Mouse (Mus musculus) heart, embryonic 12.5 days (tissue): ENCODE results near the gene Arhgef28. TPM values are rescaled to one million over a fixed set of nuclear protein-coding genes. Genes with fewer than 3 reads are reported as not detected.

Experiments
- ATAC-seq: fragments of 200-750 bp; cut with Nextera tagmentation; 2 replicates; pipeline ENCODE4 v1.8.0; 2017; ENCODE audit warnings: moderate TSS enrichment, moderate library complexity; ENCODE audit not compliant: insufficient number of reproducible peaks, low FRiP score
- H3K27ac ChIP-seq: fragments of 300-500 bp; sonication (generic); 2 replicates; pipeline ENCODE4 v1.5.1; 2016; ENCODE audit warnings: mild to moderate bottlenecking, moderate library complexity; ENCODE audit not compliant: poor library complexity, severe bottlenecking
- H3K27me3 ChIP-seq: fragments of 300-500 bp; sonication (generic); replicated peaks from 2 replicates; pipeline ENCODE4 v1.6.1; 2016; ENCODE audit warnings: mild to moderate bottlenecking, moderate library complexity
- H3K36me3 ChIP-seq: fragments of 300-500 bp; sonication (generic); 2 replicates; pipeline ENCODE4 v1.6.1; 2016; ENCODE audit warnings: mild to moderate bottlenecking, moderate library complexity
- H3K4me1 ChIP-seq: fragments of 300-500 bp; sonication (generic); replicated peaks from 2 replicates; pipeline ENCODE4 v1.6.1; 2016; ENCODE audit warnings: mild to moderate bottlenecking
- H3K4me2 ChIP-seq: fragments of 300-500 bp; sonication (generic); 2 replicates; pipeline ENCODE4 v1.6.1; 2016; ENCODE audit warnings: mild to moderate bottlenecking, moderate library complexity
- H3K4me3 ChIP-seq: fragments of 300-500 bp; sonication (generic); 2 replicates; pipeline ENCODE4 v1.5.1; 2016; ENCODE audit warnings: mild to moderate bottlenecking
- H3K9ac ChIP-seq: fragments of 300-500 bp; sonication (generic); 2 replicates; pipeline ENCODE4 v1.6.1; 2016; ENCODE audit warnings: mild to moderate bottlenecking, moderate library complexity
- H3K9me3 ChIP-seq: fragments of 300-500 bp; sonication (generic); replicated peaks from 2 replicates; pipeline ENCODE4 v1.6.1; 2016; ENCODE audit warnings: mild to moderate bottlenecking, moderate library complexity
- WGBS: fragments of 180-500 bp; shearing (Covaris S2); methylation state at CpG from one replicate; pipeline ENCODE4 v1.1.7; 2016; 5-methylcytosine and 5-hydroxymethylcytosine counted together
- polyA plus RNA-seq: library from polyadenylated mRNA; unstranded; fragments of >200 nt; fragmentation: Nextera tagmentation; extraction: Ambion mirVana; gene quantifications from 2 replicates; pipeline ENCODE4 v1.2.1, GENCODE M21; 2016

Gene Arhgef28
- polyA plus RNA-seq, 1 experiment from 2014 or later: 13.4 TPM

DNA sequence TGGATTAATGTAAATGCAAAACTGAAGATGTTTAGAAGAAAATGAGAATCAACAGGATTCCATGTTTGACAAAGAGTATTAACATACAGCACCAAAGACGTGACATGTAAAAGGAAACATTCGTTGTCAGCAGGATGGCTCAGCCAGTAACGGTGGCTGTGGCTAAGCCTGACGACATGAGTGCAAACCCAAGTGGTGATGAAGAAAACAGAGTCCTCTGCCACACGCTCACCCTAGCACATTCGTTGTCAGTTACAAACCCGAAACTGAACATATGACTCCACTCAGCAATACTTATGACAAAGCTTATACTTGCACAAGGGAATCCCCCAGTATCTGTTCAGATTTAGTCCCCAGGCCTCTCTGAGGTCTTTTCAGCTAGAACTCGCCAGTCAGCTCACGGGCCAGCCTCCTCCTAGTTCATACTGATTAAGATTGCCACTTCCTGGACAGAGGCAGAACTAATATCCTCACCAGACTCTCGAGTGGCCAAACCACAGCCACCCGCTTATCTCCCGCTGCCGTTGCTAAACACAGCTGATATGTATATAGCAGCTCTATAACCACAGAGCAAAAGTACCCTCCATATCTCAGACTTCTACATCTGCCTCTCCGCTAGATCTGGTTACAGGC is 82.0 kb downstream of the Arhgef28 start:
- 0 out of 2 replicates have a peak overlapping the region, but pooled peaks have one; percentile 7 for H3K4me3 ChIP-seq
- ATAC-seq: no peak
- H3K27me3 ChIP-seq: no peaks in the 10 kb centered on the region
- peaks cover 30% of the 10 kb centered on the region for H3K4me1 ChIP-seq
- peak overlapping the region; percentile 75 for H3K27ac ChIP-seq
- WGBS: 22% methylated on average over 14 of the region's 14 CpGs
- peak overlapping the region; percentile 13; the same call in 1 of the 2 replicates for H3K9ac ChIP-seq
- H3K9me3 ChIP-seq: no peaks in the 10 kb centered on the region
- no peaks in the 10 kb centered on the region for H3K36me3 ChIP-seq
- H3K4me2 ChIP-seq: peak overlapping the region; percentile 59

GRCm38 (mm10) chr13:98122766-98123165 is 83.5 kb downstream of the Arhgef28 start:
- Histone ChIP-seq H3K9ac (no peak overlapping the region), H3K36me3 (no peaks in the 10 kb centered on the region), H3K9me3 (no peaks in the 10 kb centered on the region), H3K4me2 (no peak overlapping the region), H3K4me3 (no peak overlapping the region), H3K27me3 (no peaks in the 10 kb centered on the region), H3K27ac (no peak overlapping the region), H3K4me1 (peaks cover 37% of the 10 kb centered on the region)
- WGBS: 67% methylated on average over 4 of the region's 4 CpGs
- ATAC-seq: no peak

DNA sequence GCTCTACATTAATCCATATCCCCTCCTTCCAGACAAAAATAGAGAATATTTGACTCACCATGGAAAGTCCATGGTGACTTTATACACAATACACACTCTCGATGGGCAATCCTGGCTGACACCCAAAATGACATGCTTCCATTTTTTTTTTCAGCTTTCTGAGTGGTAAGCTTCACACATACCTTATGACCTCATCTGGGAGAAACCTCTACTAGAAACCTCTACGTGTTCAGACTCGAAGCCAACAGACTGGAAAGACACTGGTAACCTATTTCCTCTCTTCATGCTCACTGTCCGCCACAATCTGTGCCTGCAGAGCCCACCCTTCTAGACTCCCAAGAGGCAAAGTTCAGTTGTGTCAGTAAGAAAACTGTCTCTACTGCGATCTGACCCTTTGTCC is 84.2 kb downstream of the Arhgef28 start:
- Histone ChIP-seq H3K4me3 (no peak overlapping the region), H3K27ac (no peak overlapping the region), H3K36me3 (no peaks in the 10 kb centered on the region), H3K4me2 (no peak overlapping the region), H3K9me3 (no peaks in the 10 kb centered on the region), H3K9ac (no peak overlapping the region), H3K27me3 (no peaks in the 10 kb centered on the region), H3K4me1 (peaks cover 41% of the 10 kb centered on the region)
- ATAC-seq: no peak
- WGBS: 70% methylated on average over 5 of the region's 5 CpGs

GRCm38 (mm10) chr13:98121124-98121470 is 85.1 kb downstream of the Arhgef28 start:
- no peaks in the 10 kb centered on the region for H3K27me3 ChIP-seq
- peaks cover 37% of the 10 kb centered on the region for H3K4me1 ChIP-seq
- H3K4me3 ChIP-seq: no peak overlapping the region
- H3K9me3 ChIP-seq: no peaks in the 10 kb centered on the region
- WGBS: 83% methylated on average over 4 of the region's 4 CpGs
- H3K4me2 ChIP-seq: no peak overlapping the region
- no peak for ATAC-seq
- H3K9ac ChIP-seq: no peak overlapping the region
- no peak overlapping the region for H3K27ac ChIP-seq
- H3K36me3 ChIP-seq: no peaks in the 10 kb centered on the region

DNA sequence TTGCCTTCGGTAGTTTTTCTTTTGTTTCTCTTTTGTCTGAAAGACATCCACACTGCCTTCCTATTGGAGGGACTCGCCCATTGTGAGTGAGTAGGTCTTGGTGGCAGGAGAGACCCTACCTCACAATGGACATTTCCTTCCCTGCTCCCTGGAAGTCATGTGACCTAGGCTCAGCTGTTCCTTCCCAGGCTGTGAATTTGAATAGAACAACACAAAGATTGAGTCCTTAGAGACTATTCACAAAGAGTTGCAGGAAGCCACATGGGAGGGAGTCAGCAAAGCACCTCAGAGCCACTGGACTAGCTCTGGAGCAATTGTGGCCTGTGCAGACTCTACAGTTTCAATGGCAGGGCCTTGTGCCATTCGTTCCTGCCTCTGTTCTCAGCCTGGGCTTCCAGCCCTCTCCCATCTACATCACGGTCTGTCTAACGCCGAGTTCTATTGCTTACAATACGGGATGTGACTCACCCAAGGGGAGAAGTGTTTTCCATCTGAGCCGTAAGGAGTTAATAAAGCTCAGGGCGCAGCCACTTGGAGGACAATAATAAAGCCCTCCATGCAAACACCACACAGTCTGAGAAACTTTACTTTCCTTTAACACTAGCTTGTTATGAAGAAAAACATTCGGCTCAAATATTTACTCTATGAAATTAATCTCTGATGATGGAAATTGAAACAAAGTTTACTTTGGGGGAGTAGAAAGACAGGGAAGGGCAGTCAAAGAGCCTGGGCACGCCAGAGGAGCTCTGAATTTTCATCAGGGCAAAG is 85.7 kb downstream of the Arhgef28 start:
- no peak overlapping the region for H3K27ac ChIP-seq
- peaks cover 35% of the 10 kb centered on the region for H3K4me1 ChIP-seq
- no peak overlapping the region for H3K4me2 ChIP-seq
- 72% methylated on average over 11 of the region's 11 CpGs for WGBS
- H3K36me3 ChIP-seq: no peaks in the 10 kb centered on the region
- H3K27me3 ChIP-seq: no peaks in the 10 kb centered on the region
- ATAC-seq: no peak
- no peaks in the 10 kb centered on the region for H3K9me3 ChIP-seq
- H3K4me3 ChIP-seq: no peak overlapping the region
- no peak overlapping the region for H3K9ac ChIP-seq

GRCm38 (mm10) chr13:98118291-98118690 is 87.9 kb downstream of the Arhgef28 start:
- Histone ChIP-seq H3K4me1 (peaks cover 21% of the 10 kb centered on the region), H3K27me3 (no peaks in the 10 kb centered on the region), H3K4me2 (no peak overlapping the region), H3K27ac (peak overlapping the region; percentile 48; the same call in 1 of the 2 replicates), H3K36me3 (no peaks in the 10 kb centered on the region), H3K4me3 (no peak overlapping the region), H3K9ac (no peak overlapping the region), H3K9me3 (no peaks in the 10 kb centered on the region)
- WGBS: 43% methylated on average over 4 of the region's 4 CpGs
- no peak for ATAC-seq

GRCm38 (mm10) chr13:98117566-98118254 is 88.5 kb downstream of the Arhgef28 start:
- no peak overlapping the region for H3K4me3 ChIP-seq
- H3K27me3 ChIP-seq: no peaks in the 10 kb centered on the region
- H3K4me2 ChIP-seq: no peak overlapping the region
- H3K36me3 ChIP-seq: no peaks in the 10 kb centered on the region
- H3K27ac ChIP-seq: peak overlapping the region; percentile 48; the same call in 1 of the 2 replicates
- no peaks in the 10 kb centered on the region for H3K9me3 ChIP-seq
- no peak for ATAC-seq
- WGBS: 61% methylated on average over 7 of the region's 7 CpGs
- no peak overlapping the region for H3K9ac ChIP-seq
- peaks cover 21% of the 10 kb centered on the region for H3K4me1 ChIP-seq

DNA sequence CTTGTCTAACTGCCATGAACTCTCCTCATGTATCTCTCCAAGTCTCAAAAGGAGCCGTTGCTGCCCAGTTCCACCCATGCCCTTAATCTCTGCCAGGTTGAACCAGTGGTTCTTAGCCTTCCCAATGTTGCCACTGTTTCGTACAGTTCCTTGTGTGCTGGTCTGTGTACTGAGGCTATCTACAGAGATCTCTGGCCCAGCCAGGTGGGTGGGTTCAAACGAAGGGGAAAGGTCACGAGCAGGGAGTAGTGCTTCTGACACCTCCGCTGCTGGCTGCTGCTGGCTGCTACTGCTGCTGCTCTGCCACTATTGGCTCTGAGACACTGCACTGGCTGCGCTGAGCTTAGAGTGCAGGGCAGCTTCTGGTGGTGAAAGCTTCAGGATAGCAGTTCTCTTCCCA is 90.6 kb downstream of the Arhgef28 start:
- no peak overlapping the region for H3K9ac ChIP-seq
- H3K4me1 ChIP-seq: peaks cover 18% of the 10 kb centered on the region
- no peak overlapping the region for H3K4me3 ChIP-seq
- H3K27me3 ChIP-seq: no peaks in the 10 kb centered on the region
- no peaks in the 10 kb centered on the region for H3K9me3 ChIP-seq
- WGBS: 54% methylated on average over 6 of the region's 6 CpGs
- no peak overlapping the region for H3K27ac ChIP-seq
- H3K36me3 ChIP-seq: no peaks in the 10 kb centered on the region
- ATAC-seq: 0 out of 2 replicates have a peak, but pooled peaks have one; percentile 33
- H3K4me2 ChIP-seq: no peak overlapping the region

GRCm38 (mm10) chr13:98115051-98115450 is 91.2 kb downstream of the Arhgef28 start:
- no peak overlapping the region for H3K27ac ChIP-seq
- WGBS: 73% methylated on average over 4 of the region's 4 CpGs
- H3K9me3 ChIP-seq: no peaks in the 10 kb centered on the region
- peaks cover 18% of the 10 kb centered on the region for H3K4me1 ChIP-seq
- no peak for ATAC-seq
- no peaks in the 10 kb centered on the region for H3K27me3 ChIP-seq
- H3K4me3 ChIP-seq: no peak overlapping the region
- H3K36me3 ChIP-seq: no peaks in the 10 kb centered on the region
- no peak overlapping the region for H3K9ac ChIP-seq
- no peak overlapping the region for H3K4me2 ChIP-seq

DNA sequence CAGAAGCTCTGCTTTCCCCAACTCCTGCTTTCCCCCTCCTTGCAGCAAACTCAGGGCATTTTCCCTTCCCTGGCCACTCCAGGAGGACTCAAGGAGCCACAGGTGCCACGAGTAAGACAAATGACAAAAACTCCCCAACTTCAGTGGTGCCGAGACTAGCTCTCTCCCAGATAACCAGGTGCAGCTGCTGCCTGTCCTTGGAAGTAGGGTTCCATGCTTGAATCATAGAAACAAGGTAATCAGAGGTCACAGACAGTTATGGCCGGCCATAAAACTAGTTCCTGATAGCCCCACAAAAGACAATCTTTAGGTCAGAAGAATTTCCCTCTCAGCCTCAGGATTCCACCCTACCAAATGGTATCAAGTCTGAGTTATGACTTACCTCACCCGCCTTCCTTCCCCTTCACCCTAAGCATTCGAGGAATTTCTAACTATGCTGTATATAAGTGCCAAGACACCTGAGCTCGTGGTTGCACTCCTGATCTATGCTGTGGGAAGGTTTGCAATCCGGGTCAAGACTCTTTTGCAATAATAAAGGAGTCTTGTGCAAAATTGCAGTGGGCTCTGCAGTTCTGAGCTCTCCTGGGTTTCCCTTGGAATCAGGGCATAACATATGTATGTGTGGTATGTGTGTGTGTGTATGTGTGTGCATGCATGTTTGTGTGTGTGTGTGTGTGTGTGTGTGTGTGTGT is 93.3 kb downstream of the Arhgef28 start:
- H3K27ac ChIP-seq: no peak overlapping the region
- no peak overlapping the region for H3K4me3 ChIP-seq
- ATAC-seq: no peak
- H3K4me2 ChIP-seq: no peak overlapping the region
- peaks cover 10% of the 10 kb centered on the region for H3K4me1 ChIP-seq
- no peaks in the 10 kb centered on the region for H3K9me3 ChIP-seq
- H3K36me3 ChIP-seq: no peaks in the 10 kb centered on the region
- no peak overlapping the region for H3K9ac ChIP-seq
- no peaks in the 10 kb centered on the region for H3K27me3 ChIP-seq
- 56% methylated on average over 7 of the region's 7 CpGs for WGBS

DNA sequence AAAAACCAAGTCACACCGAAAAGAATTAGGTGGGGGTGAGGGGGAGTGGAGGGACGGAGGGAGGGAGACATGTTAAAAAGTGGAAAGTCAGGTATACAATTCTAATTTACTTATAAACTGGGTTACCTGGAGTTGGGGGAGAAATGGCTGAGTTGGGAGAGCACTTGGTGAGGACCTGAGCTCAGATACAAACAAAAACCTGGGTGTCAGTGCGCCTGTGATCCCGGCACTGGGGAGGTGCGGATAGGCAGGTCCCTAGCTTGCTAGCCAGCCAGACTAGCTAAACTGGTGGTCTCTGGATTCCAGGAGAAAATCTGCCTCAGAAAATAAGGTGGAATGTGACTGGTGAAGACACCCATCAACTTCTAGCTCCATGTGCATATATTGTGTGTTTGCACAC is 94.7 kb downstream of the Arhgef28 start:
- Histone ChIP-seq H3K4me1 (peaks cover 6% of the 10 kb centered on the region; the same call in 1 of the 2 replicates), H3K27ac (no peak overlapping the region), H3K27me3 (no peaks in the 10 kb centered on the region), H3K4me2 (no peak overlapping the region), H3K9me3 (no peaks in the 10 kb centered on the region), H3K4me3 (no peak overlapping the region), H3K9ac (no peak overlapping the region), H3K36me3 (no peaks in the 10 kb centered on the region)
- no peak for ATAC-seq
- WGBS: 83% methylated on average over 5 of the region's 5 CpGs
